Mouse (Mus musculus) heart, postnatal 0 days (tissue): ENCODE data around the gene Parm1. TPM values are rescaled to one million over a fixed set of nuclear protein-coding genes. Genes with fewer than 3 reads are reported as not detected.

Experiments used
- ATAC-seq: fragments of 200-750 bp; cut with Nextera tagmentation; 2 replicates; pipeline ENCODE4 v1.8.0; 2017; ENCODE audit warnings: low read depth, moderate number of reproducible peaks, moderate library complexity; ENCODE audit not compliant: insufficient read depth
- DNase-seq: peaks from one replicate; pipeline ENCODE4 v3.0.0-alpha.2; 2016; ENCODE audit warnings: low spot score
- H3K27ac ChIP-seq: fragments of 300-500 bp; sonication (generic); 2 replicates; pipeline ENCODE4 v1.5.1; 2014; ENCODE audit warnings: low read depth, mild to moderate bottlenecking
- H3K27me3 ChIP-seq: fragments of 300-500 bp; sonication (generic); 2 replicates; pipeline ENCODE4 v1.6.1; 2014; ENCODE audit warnings: low read length, mixed read lengths; ENCODE audit not compliant: control insufficient read depth, insufficient read depth
- H3K36me3 ChIP-seq: fragments of 300-500 bp; sonication (generic); replicated peaks from 2 replicates; pipeline ENCODE4 v1.6.1; 2014; ENCODE audit warnings: low read length, mixed read lengths; ENCODE audit not compliant: control insufficient read depth, insufficient read depth
- H3K4me1 ChIP-seq: fragments of 300-500 bp; sonication (generic); 2 replicates; pipeline ENCODE4 v1.6.1; 2014; ENCODE audit warnings: antibody characterized with exemption; ENCODE audit not compliant: control insufficient read depth, insufficient read depth
- H3K4me2 ChIP-seq: fragments of 300-500 bp; sonication (generic); 2 replicates; pipeline ENCODE4 v1.6.1; 2014; ENCODE audit warnings: low read depth, mild to moderate bottlenecking, low read length, moderate library complexity
- H3K4me3 ChIP-seq: fragments of 300-500 bp; sonication (generic); 2 replicates; pipeline ENCODE4 v1.5.1; 2014; ENCODE audit warnings: low read depth, low read length
- H3K9ac ChIP-seq: fragments of 300-500 bp; sonication (generic); replicated peaks from 2 replicates; pipeline ENCODE4 v1.6.1; 2014; ENCODE audit warnings: low read depth, low read length, mixed read lengths
- H3K9me3 ChIP-seq: fragments of 300-500 bp; sonication (generic); replicated peaks from 2 replicates; pipeline ENCODE4 v1.6.1; 2016; ENCODE audit warnings: low read length; ENCODE audit not compliant: control insufficient read depth
- CTCF ChIP-seq: IDR thresholded peaks from 2 replicates; pipeline ENCODE4 v1.5.1; 2016; ENCODE audit warnings: antibody characterized with exemption, control low read depth, low read depth
- EP300 ChIP-seq: IDR thresholded peaks from 2 replicates; pipeline ENCODE4 v1.6.1; 2016; ENCODE audit warnings: antibody characterized with exemption, low read depth
- WGBS: fragments of 180-500 bp; shearing (Covaris S2); extraction: QIAGEN DNeasy Blood & Tissue Kit; methylation state at CpG from one replicate; pipeline ENCODE4 v1.1.7; 2014; 5-methylcytosine and 5-hydroxymethylcytosine counted together
- polyA plus RNA-seq: library from polyadenylated mRNA; unstranded; fragments of >200 nt; fragmentation: Nextera tagmentation; extraction: Ambion mirVana; gene quantifications from 2 replicates; pipeline ENCODE4 v1.2.1, GENCODE M21; 2015
- total RNA-seq: library from RNA; depleted of rRNA; stranded (reverse); fragments of >200 nt; gene quantifications from 2 replicates; pipeline ENCODE4 v1.2.3, GENCODE M21; 2014; ENCODE audit warnings: low replicate concordance

Parm1 gene
- total and polyA plus RNA-seq, 2 experiments from 2014 or later = 25.9 to 39.6 TPM

DNA sequence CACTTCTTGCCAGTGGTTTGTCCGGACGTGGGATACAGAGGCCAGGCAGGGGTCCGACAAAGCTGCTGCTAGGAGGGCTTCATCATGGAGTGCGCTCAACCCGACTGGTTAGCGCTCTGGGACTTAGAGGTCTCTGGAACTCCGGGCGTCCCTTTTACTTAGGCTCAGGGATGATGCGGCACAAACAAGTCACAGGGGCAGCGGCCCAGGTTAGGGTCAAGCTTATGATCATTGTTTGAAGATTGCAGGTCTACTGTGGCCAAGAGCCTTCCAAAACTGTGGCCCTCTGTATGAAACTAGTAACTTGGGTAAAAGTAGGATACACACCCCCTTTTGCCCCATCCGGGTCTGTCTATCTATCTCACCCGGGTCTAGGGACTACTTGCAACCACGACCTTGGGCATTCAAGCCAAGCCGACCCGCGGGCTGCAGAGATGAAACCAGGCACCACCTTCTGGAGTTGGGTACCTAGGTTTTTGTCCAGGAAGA, 931 bp downstream of the Parm1 start:
- Histone ChIP-seq H3K4me1 (peaks cover 26% of the 10 kb centered on the region), H3K36me3 (no peaks in the 10 kb centered on the region), H3K4me3 (peak overlapping the region; percentile 70), H3K9me3 (no peaks in the 10 kb centered on the region), H3K9ac (peak overlapping the region; percentile 61), H3K27me3 (no peaks in the 10 kb centered on the region), H3K27ac (peak overlapping the region; percentile 46), H3K4me2 (peak overlapping the region; percentile 96)
- DNase-seq (no peak), ATAC-seq (no peak)
- TF ChIP-seq CTCF = no peak
- TF ChIP-seq EP300 = no peak
- 2% methylated on average over 16 of the region's 16 CpGs for WGBS

DNA sequence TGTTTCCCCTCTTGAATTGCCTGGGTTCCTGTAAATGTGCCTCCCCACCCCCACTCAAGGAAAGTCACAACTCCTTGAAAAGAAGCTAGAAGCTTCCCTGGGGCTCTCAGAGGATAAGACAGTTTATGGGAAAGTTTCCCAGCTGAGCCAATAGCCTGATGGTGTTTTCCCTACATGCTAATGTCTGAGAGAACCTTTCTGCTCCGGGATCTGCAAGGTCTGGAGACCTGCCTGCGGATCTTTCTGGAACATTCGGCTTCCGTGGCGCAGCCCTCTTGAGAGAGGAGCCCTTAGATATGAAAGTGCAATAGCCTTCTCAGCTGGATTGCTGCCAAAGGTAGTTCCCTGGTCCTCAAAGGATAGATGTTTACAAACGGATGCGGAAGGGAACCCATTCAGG, 1.5 kb downstream of the Parm1 start:
- H3K27me3 ChIP-seq = no peaks in the 10 kb centered on the region
- no peaks in the 10 kb centered on the region for H3K36me3 ChIP-seq
- WGBS = 2% methylated on average over 7 of the region's 7 CpGs
- peak overlapping the region; percentile 70 for H3K4me3 ChIP-seq
- peak overlapping the region; percentile 96 for H3K4me2 ChIP-seq
- peak overlapping the region; percentile 61 for H3K9ac ChIP-seq
- DNase-seq (peak; percentile 83), ATAC-seq (peak; percentile 33; the same call in 1 of the 2 replicates)
- TF ChIP-seq EP300 (no peak), CTCF (no peak)
- H3K9me3 ChIP-seq = no peaks in the 10 kb centered on the region
- H3K4me1 ChIP-seq = peaks cover 26% of the 10 kb centered on the region
- peak overlapping the region; percentile 46 for H3K27ac ChIP-seq

DNA sequence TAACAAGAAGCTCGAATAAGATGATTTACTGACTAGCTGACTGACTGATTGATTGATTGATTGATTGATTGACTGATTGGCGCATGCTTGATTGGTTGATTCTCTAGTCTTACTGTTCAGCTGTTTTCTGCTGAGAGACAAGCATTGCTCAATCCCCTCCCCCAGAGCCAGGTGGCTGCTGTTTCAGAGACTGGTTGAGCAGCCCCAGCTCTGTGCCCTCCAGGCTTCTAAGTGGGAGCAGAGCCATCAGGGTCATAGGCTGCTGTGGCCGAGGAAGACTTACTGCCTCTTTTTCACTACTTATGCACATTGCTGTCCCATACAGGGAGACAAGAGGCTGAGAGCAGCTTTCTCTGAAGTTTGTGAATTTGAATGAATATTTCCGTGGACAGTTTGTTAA, 2.1 kb downstream of the Parm1 start:
- TF ChIP-seq CTCF = no peak
- no peak for TF ChIP-seq EP300
- no peaks in the 10 kb centered on the region for H3K36me3 ChIP-seq
- peak overlapping the region; percentile 70 for H3K4me3 ChIP-seq
- H3K27ac ChIP-seq = no peak overlapping the region
- no peaks in the 10 kb centered on the region for H3K27me3 ChIP-seq
- WGBS = 35% methylated on average over 4 of the region's 4 CpGs
- H3K9me3 ChIP-seq = no peaks in the 10 kb centered on the region
- peaks cover 26% of the 10 kb centered on the region for H3K4me1 ChIP-seq
- ATAC-seq (no peak), DNase-seq (no peak)
- H3K4me2 ChIP-seq = peak overlapping the region; percentile 96
- 0 out of 2 replicates have a peak overlapping the region, but pooled peaks have one; percentile 0 for H3K9ac ChIP-seq

DNA sequence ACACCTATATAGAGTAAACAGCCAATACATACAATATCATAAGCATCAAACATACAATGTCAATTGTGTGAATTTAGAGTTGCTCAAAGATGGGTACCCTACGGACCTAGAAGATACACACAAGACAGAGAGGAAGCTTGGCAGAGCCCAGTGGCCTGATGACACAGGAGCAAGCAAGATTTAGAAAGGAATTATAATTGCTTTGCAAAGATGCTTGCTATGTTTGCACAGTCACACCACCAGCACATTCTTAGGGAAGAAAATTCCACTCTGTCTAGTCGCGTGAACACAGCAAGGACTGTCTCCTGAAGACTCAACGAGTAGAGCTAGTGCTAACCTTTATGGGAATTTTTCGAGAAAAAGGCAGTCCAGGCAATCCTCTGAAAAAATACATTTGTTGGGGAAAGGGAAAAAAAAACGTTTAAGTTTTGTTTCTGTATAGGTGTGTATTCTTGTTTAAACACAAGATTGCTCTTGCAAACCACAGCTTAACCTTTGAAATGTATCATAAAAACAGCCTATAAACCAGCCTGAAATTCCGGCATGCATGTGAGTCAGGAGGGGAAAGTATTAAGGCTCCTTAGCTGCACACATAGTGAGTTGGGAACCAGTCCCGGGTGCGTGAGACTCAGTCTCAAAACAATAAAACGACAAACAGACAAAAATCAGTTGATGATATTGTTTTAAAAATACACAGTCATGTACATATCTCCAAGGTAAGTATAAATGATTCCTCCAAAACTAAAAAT, 15.5 kb downstream of the Parm1 start:
- Histone ChIP-seq H3K4me2 (no peak overlapping the region), H3K27ac (no peak overlapping the region), H3K9me3 (no peaks in the 10 kb centered on the region), H3K9ac (no peak overlapping the region), H3K27me3 (no peaks in the 10 kb centered on the region), H3K4me3 (no peak overlapping the region), H3K36me3 (no peaks in the 10 kb centered on the region), H3K4me1 (no peaks in the 10 kb centered on the region)
- WGBS = 69% methylated on average over 10 of the region's 10 CpGs
- TF ChIP-seq EP300 (no peak), CTCF (no peak)
- ATAC-seq = no peak
- no peak for DNase-seq

DNA sequence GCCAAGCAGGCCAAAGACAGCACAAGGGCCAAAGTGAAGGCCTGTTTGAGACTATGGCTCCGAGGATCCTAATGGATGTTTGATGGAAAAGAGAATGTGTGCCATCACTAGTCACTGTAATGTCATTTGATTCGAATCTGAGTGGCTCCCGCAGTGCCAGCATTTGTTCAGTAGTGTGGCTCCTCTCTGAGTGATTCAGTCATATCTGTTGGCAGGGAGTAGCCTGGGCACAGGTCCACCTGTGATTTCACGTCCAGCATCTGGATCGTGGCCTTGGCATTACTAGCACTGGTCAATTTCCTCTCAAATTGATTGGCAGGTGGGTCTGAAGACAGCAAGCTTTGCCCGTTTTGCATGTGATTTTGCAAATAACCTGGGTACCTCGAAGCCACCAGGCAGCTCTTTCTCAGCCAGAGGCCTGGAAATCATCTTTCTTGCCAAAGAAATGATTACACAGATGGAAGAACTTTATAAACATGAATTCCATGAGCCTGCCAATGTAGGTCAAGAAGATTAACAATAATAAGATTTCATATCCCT, 41.7 kb downstream of the Parm1 start:
- peaks cover 15% of the 10 kb centered on the region for H3K4me1 ChIP-seq
- H3K4me2 ChIP-seq = no peak overlapping the region
- no peaks in the 10 kb centered on the region for H3K9me3 ChIP-seq
- no peaks in the 10 kb centered on the region for H3K36me3 ChIP-seq
- DNase-seq (no peak), ATAC-seq (no peak)
- TF ChIP-seq CTCF (no peak), EP300 (no peak)
- H3K4me3 ChIP-seq = no peak overlapping the region
- 53% methylated on average over 7 of the region's 7 CpGs for WGBS
- no peak overlapping the region for H3K9ac ChIP-seq
- H3K27me3 ChIP-seq = no peaks in the 10 kb centered on the region
- no peak overlapping the region for H3K27ac ChIP-seq

DNA sequence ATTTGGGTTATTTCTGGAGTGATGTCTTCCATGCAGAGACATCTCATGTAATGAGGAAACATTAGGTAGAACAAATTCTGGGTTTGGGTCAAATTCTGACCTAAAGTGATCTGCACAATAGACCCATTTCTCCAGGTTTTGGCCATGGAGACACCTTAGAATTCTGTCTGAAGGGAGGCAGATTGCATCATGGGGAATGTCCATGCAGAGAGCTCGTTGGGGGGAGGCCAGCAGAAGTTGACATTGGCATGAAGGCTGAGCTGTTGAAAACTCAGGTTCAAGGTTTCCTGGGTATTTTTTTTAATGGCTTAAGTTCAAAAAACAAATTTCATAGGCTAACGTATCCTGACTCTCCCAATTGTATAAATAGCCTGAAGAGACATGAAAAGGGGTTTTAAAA, 42.3 kb downstream of the Parm1 start:
- H3K9me3 ChIP-seq = no peaks in the 10 kb centered on the region
- 58% methylated on average over 2 of the region's 2 CpGs for WGBS
- no peak overlapping the region for H3K4me2 ChIP-seq
- H3K9ac ChIP-seq = no peak overlapping the region
- H3K4me1 ChIP-seq = peaks cover 21% of the 10 kb centered on the region
- no peak overlapping the region for H3K27ac ChIP-seq
- H3K27me3 ChIP-seq = no peaks in the 10 kb centered on the region
- TF ChIP-seq CTCF (no peak), EP300 (no peak)
- no peak overlapping the region for H3K4me3 ChIP-seq
- DNase-seq (no peak), ATAC-seq (no peak)
- no peaks in the 10 kb centered on the region for H3K36me3 ChIP-seq
